Mouse (Mus musculus) myocyte (in vitro differentiated cells): ENCODE data around the gene Ccdc82. TPM values are rescaled to one million over a fixed set of nuclear protein-coding genes. Genes with fewer than 3 reads are reported as not detected.
A peak's percentile ranks its signal among the peaks of the same experiment; 100 is the strongest.

Source experiments
- H3K27me3 ChIP-seq: one replicate; pipeline ENCODE4 v1.6.1; 2011; ENCODE audit not compliant: control insufficient read depth, insufficient read depth, insufficient read length
- H3K36me3 ChIP-seq: one replicate; pipeline ENCODE4 v1.6.1; 2011; ENCODE audit not compliant: control insufficient read depth, insufficient read depth
- H3K4me2 ChIP-seq: one replicate; pipeline ENCODE4 v1.6.1; 2011; ENCODE audit warnings: low read depth, control low read depth
- H3K4me3 ChIP-seq: one replicate; pipeline ENCODE4 v1.5.1; 2011; ENCODE audit warnings: mild to moderate bottlenecking, control low read depth, moderate library complexity
- H3K79me2 ChIP-seq: one replicate; pipeline ENCODE4 v1.6.1; 2011; ENCODE audit not compliant: control insufficient read depth, insufficient read depth
- H3ac ChIP-seq: one replicate; pipeline ENCODE4 v1.6.1; 2011; ENCODE audit not compliant: control insufficient read depth, insufficient read length
- CEBPB ChIP-seq: IDR thresholded peaks from 2 replicates; pipeline ENCODE4 v1.6.1; 2011; ENCODE audit warnings: mild to moderate bottlenecking, moderate library complexity; ENCODE audit not compliant: poor library complexity, insufficient read depth, severe bottlenecking
- E2F4 ChIP-seq: IDR thresholded peaks from one replicate; pipeline ENCODE4 v1.6.1; 2011; ENCODE audit warnings: mild to moderate bottlenecking, control low read depth, moderate library complexity; ENCODE audit not compliant: insufficient read depth
- MAX ChIP-seq: IDR thresholded peaks from one replicate; pipeline ENCODE4 v1.6.1; 2011; ENCODE audit warnings: low read depth, mild to moderate bottlenecking, control low read depth
- MYOD1 ChIP-seq, 3 experiments: IDR thresholded peaks; one replicate each; pipeline ENCODE4 v1.6.1; 2011; ENCODE audit warnings: control low read depth in 2 of 3, low read depth in 2 of 3, mild to moderate bottlenecking in 2 of 3, moderate library complexity in 1 of 3; ENCODE audit not compliant: insufficient read length in 2 of 3, control insufficient read depth in 1 of 3
- MYOG ChIP-seq, 3 experiments: IDR thresholded peaks; one replicate each; pipeline ENCODE4 v1.6.1; 2011; ENCODE audit warnings: control low read depth in 2 of 3, low read depth in 2 of 3, mild to moderate bottlenecking in 2 of 3; ENCODE audit not compliant: insufficient read length in 2 of 3, control insufficient read depth in 1 of 3, insufficient read depth in 1 of 3
- POLR2A ChIP-seq: IDR thresholded peaks from one replicate; pipeline ENCODE4 v1.6.1; 2011; ENCODE audit warnings: low read depth, mild to moderate bottlenecking, control low read depth, moderate library complexity; ENCODE audit not compliant: insufficient read length
- POLR2AphosphoS2 ChIP-seq: IDR thresholded peaks from one replicate; pipeline ENCODE4 v1.6.1; 2011; ENCODE audit warnings: low read depth, control low read depth; ENCODE audit not compliant: insufficient read length
- REST ChIP-seq: IDR thresholded peaks from one replicate; pipeline ENCODE4 v1.6.1; 2011; ENCODE audit warnings: mild to moderate bottlenecking, control low read depth, moderate library complexity; ENCODE audit not compliant: insufficient read depth, insufficient read length
- SRF ChIP-seq: IDR thresholded peaks from one replicate; pipeline ENCODE4 v1.6.1; 2011; ENCODE audit warnings: low read depth; ENCODE audit not compliant: control insufficient read depth, insufficient read length
- TCF12 ChIP-seq: IDR thresholded peaks from one replicate; pipeline ENCODE4 v1.6.1; 2011; ENCODE audit warnings: mild to moderate bottlenecking, control low read depth; ENCODE audit not compliant: poor library complexity, insufficient read depth, severe bottlenecking
- TCF3 ChIP-seq: IDR thresholded peaks from one replicate; pipeline ENCODE4 v1.6.1; 2011; ENCODE audit warnings: low read depth, control low read depth; ENCODE audit not compliant: insufficient read length
- USF1 ChIP-seq: IDR thresholded peaks from one replicate; pipeline ENCODE4 v1.6.1; 2011; ENCODE audit warnings: low read depth, mild to moderate bottlenecking, control low read depth, moderate library complexity
- polyA plus RNA-seq: library from polyadenylated mRNA; unstranded; fragments of >200 nt; fragmentation: generic; extraction: Trizol; gene quantifications from one replicate; pipeline ENCODE4 v1.2.1, GENCODE M21; 2012; ENCODE audit warnings: missing spikeins

The Ccdc82 gene
- polyA plus RNA-seq, 1 experiment = 2.1 TPM

- Histone ChIP-seq H3K4me3 (no peak overlapping the region), H3K79me2 (no peaks in the 10 kb centered on the region), H3K4me2 (peak overlapping the region; percentile 20), H3K36me3 (no peaks in the 10 kb centered on the region), H3K27me3 (no peaks in the 10 kb centered on the region), H3ac (no peak overlapping the region)
- no peak for TF ChIP-seq SRF
- peak in 1 of 3 experiments; percentile 38 for TF ChIP-seq MYOD1 (IDR thresholded peaks at IDR 0.05; ENCODE audit: control insufficient read depth in 1 of 3, insufficient read length in 2 of 3, low read depth in 2 of 3)
- peak in 1 of 3 experiments; percentile 39 for TF ChIP-seq MYOG (IDR thresholded peaks at IDR 0.05; ENCODE audit: control insufficient read depth in 1 of 3, insufficient read depth in 1 of 3, insufficient read length in 2 of 3, low read depth in 2 of 3)
Measured at GRCm38 (mm10) chr9:13287482-13287881, 40.7 kb downstream of the Ccdc82 start.

- Histone ChIP-seq H3K4me2 (peak overlapping the region; percentile 86), H3K79me2 (no peaks in the 10 kb centered on the region), H3K36me3 (no peaks in the 10 kb centered on the region), H3K4me3 (peak overlapping the region; percentile 68), H3ac (peak overlapping the region; percentile 14), H3K27me3 (no peaks in the 10 kb centered on the region)
- TF ChIP-seq MYOD1 (IDR thresholded peaks at IDR 0.05; ENCODE audit: control insufficient read depth in 1 of 3, insufficient read length in 2 of 3, low read depth in 2 of 3) (peak in 1 of 3 experiments; percentile 43), POLR2A (peak; percentile 17), MYOG (IDR thresholded peaks at IDR 0.05; ENCODE audit: control insufficient read depth in 1 of 3, insufficient read depth in 1 of 3, insufficient read length in 2 of 3, low read depth in 2 of 3) (peak in 1 of 3 experiments; percentile 29), TCF12 (no peak)
Measured at GRCm38 (mm10) chr9:13296274-13297121, 49.7 kb downstream of the Ccdc82 start.

GRCm38 (mm10) chr9:13297122-13297667, 50.4 kb downstream of the Ccdc82 start:
- Histone ChIP-seq H3K36me3 (no peaks in the 10 kb centered on the region), H3K4me2 (peak overlapping the region; percentile 83), H3ac (peak overlapping the region; percentile 14), H3K4me3 (peak overlapping the region; percentile 68), H3K79me2 (no peaks in the 10 kb centered on the region), H3K27me3 (no peaks in the 10 kb centered on the region)
- TF ChIP-seq POLR2A (no peak), REST (no peak), MYOD1 (IDR thresholded peaks at IDR 0.05; ENCODE audit: control insufficient read depth in 1 of 3, insufficient read length in 2 of 3, low read depth in 2 of 3) (no peak), CEBPB (no peak), POLR2AphosphoS2 (no peak), USF1 (no peak), MYOG (IDR thresholded peaks at IDR 0.05; ENCODE audit: control insufficient read depth in 1 of 3, insufficient read depth in 1 of 3, insufficient read length in 2 of 3, low read depth in 2 of 3) (no peak), E2F4 (no peak), TCF12 (no peak), SRF (no peak), TCF3 (no peak), MAX (no peak)

- no peaks in the 10 kb centered on the region for H3K36me3 ChIP-seq
- H3ac ChIP-seq = peak within 1 kb of the TSS; percentile 14
- H3K4me2 ChIP-seq = peak within 1 kb of the TSS; percentile 83
- H3K79me2 ChIP-seq = no peaks in the 10 kb centered on the region
- H3K27me3 ChIP-seq = no peaks in the 10 kb centered on the region
- TF ChIP-seq POLR2AphosphoS2 (no peak), USF1 (no peak), SRF (no peak), POLR2A (no peak), TCF12 (no peak), REST (no peak), CEBPB (no peak), MYOG (IDR thresholded peaks at IDR 0.05; ENCODE audit: control insufficient read depth in 1 of 3, insufficient read depth in 1 of 3, insufficient read length in 2 of 3, low read depth in 2 of 3) (no peak), MYOD1 (IDR thresholded peaks at IDR 0.05; ENCODE audit: control insufficient read depth in 1 of 3, insufficient read length in 2 of 3, low read depth in 2 of 3) (no peak), E2F4 (no peak), MAX (no peak), TCF3 (no peak)
- H3K4me3 ChIP-seq = peak within 1 kb of the TSS; percentile 68
Measured at GRCm38 (mm10) chr9:13297668-13298512, 51.1 kb downstream of the Ccdc82 start, which contains the start of gene Maml2. TSS of gene Maml2 (plus strand) at chr9:13297957.
